Mouse (Mus musculus) embryonic facial prominence, embryonic 12.5 days (tissue): ENCODE results near the gene Fat2. TPM values are rescaled to one million over a fixed set of nuclear protein-coding genes. Genes with fewer than 3 reads are reported as not detected.

Source experiments
- ATAC-seq: fragments of 200-750 bp; cut with Nextera tagmentation; 2 replicates; pipeline ENCODE4 v1.8.0; 2017; ENCODE audit not compliant: insufficient number of reproducible peaks, insufficient read depth, low FRiP score, low TSS enrichment
- H3K27ac ChIP-seq: fragments of 300-500 bp; sonication (generic); 2 replicates; pipeline ENCODE4 v1.5.1; 2016; ENCODE audit warnings: mild to moderate bottlenecking
- H3K27me3 ChIP-seq: fragments of 300-500 bp; sonication (generic); 2 replicates; pipeline ENCODE4 v1.6.1; 2016; ENCODE audit warnings: mild to moderate bottlenecking, moderate library complexity
- H3K36me3 ChIP-seq: fragments of 300-500 bp; sonication (generic); 2 replicates; pipeline ENCODE4 v1.6.1; 2016; ENCODE audit warnings: mild to moderate bottlenecking
- H3K4me1 ChIP-seq: fragments of 300-500 bp; sonication (generic); 2 replicates; pipeline ENCODE4 v1.6.1; 2016
- H3K4me2 ChIP-seq: fragments of 300-500 bp; sonication (generic); replicated peaks from 2 replicates; pipeline ENCODE4 v1.6.1; 2016; ENCODE audit warnings: mild to moderate bottlenecking, moderate library complexity
- H3K4me3 ChIP-seq: fragments of 300-500 bp; sonication (generic); 2 replicates; pipeline ENCODE4 v1.5.1; 2016; ENCODE audit warnings: mild to moderate bottlenecking
- H3K9ac ChIP-seq: fragments of 300-500 bp; sonication (generic); 2 replicates; pipeline ENCODE4 v1.6.1; 2016; ENCODE audit warnings: mild to moderate bottlenecking, moderate library complexity
- H3K9me3 ChIP-seq: fragments of 300-500 bp; sonication (generic); 2 replicates; pipeline ENCODE4 v1.6.1; 2016; ENCODE audit warnings: mild to moderate bottlenecking, moderate library complexity
- WGBS: fragments of 180-500 bp; shearing (Covaris S2); methylation state at CpG from one replicate; pipeline ENCODE4 v1.1.7; 2016; 5-methylcytosine and 5-hydroxymethylcytosine counted together
- polyA plus RNA-seq: library from polyadenylated mRNA; unstranded; fragments of >200 nt; fragmentation: Nextera tagmentation; extraction: Ambion mirVana; gene quantifications from 2 replicates; pipeline ENCODE4 v1.2.1, GENCODE M21; 2016

Fat2 gene
- polyA plus RNA-seq, 1 experiment from 2014 or later: 0.22 TPM

GRCm38 (mm10) chr11:55289851-55290391, 46.4 kb downstream of the Fat2 start:
- no peaks in the 10 kb centered on the region for H3K9me3 ChIP-seq
- no peak overlapping the region for H3K4me3 ChIP-seq
- 80% methylated on average over 5 of the region's 5 CpGs for WGBS
- no peaks in the 10 kb centered on the region for H3K4me1 ChIP-seq
- no peak overlapping the region for H3K9ac ChIP-seq
- H3K27me3 ChIP-seq: no peaks in the 10 kb centered on the region
- no peak overlapping the region for H3K27ac ChIP-seq
- ATAC-seq: no peak
- no peaks in the 10 kb centered on the region for H3K36me3 ChIP-seq
- no peak overlapping the region for H3K4me2 ChIP-seq

- H3K27ac ChIP-seq: no peak overlapping the region
Observed at GRCm38 (mm10) chr11:55274756-55275155, 61.6 kb downstream of the Fat2 start.

DNA sequence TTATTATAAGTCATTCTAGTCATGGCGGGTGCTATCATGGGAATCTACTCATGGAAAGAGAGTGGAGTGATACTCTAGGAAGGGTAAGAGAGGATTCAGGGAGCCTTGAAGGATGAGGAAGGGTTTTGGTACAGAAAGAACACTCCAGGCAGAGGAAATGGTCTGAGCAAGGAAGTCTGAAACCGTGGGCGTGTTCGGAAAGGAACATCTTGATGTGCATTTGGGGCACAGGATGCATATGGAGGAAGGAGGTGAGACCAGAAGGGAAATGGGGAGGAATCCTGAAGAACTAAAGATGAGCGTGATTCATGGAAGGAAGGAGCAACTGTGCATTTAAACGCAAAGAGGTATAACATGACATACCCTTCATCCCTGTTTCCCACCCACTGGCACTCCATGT, 67.8 kb downstream of the Fat2 start:
- ATAC-seq: no peak
- no peak overlapping the region for H3K4me3 ChIP-seq
- H3K9ac ChIP-seq: no peak overlapping the region
- H3K4me1 ChIP-seq: no peaks in the 10 kb centered on the region
- no peaks in the 10 kb centered on the region for H3K27me3 ChIP-seq
- no peaks in the 10 kb centered on the region for H3K36me3 ChIP-seq
- H3K27ac ChIP-seq: no peak overlapping the region
- H3K4me2 ChIP-seq: no peak overlapping the region
- WGBS: 91% methylated on average over 6 of the region's 6 CpGs
- no peaks in the 10 kb centered on the region for H3K9me3 ChIP-seq

More at GRCm38 (mm10) chr11:55274756-55275155, 61.6 kb downstream of the Fat2 start:
- H3K4me2 ChIP-seq: no peak overlapping the region
- H3K9ac ChIP-seq: no peak overlapping the region
- H3K27me3 ChIP-seq: no peaks in the 10 kb centered on the region
- WGBS: 77% methylated on average over 6 of the region's 6 CpGs
- H3K9me3 ChIP-seq: no peaks in the 10 kb centered on the region
- no peaks in the 10 kb centered on the region for H3K36me3 ChIP-seq
- no peak for ATAC-seq
- H3K4me1 ChIP-seq: no peaks in the 10 kb centered on the region
- no peak overlapping the region for H3K4me3 ChIP-seq

- H3K36me3 ChIP-seq: no peaks in the 10 kb centered on the region
- ATAC-seq: no peak
- H3K27ac ChIP-seq: no peak overlapping the region
- no peak overlapping the region for H3K9ac ChIP-seq
- no peaks in the 10 kb centered on the region for H3K27me3 ChIP-seq
- WGBS: 47% methylated on average over 2 of the region's 2 CpGs
- no peak overlapping the region for H3K4me2 ChIP-seq
- H3K9me3 ChIP-seq: no peaks in the 10 kb centered on the region
- H3K4me3 ChIP-seq: no peak overlapping the region
- H3K4me1 ChIP-seq: no peaks in the 10 kb centered on the region
Observed at GRCm38 (mm10) chr11:55265647-55266046, 70.7 kb downstream of the Fat2 start.

- ATAC-seq: no peak
- Histone ChIP-seq H3K4me3 (no peak overlapping the region), H3K9ac (no peak overlapping the region)
Observed at GRCm38 (mm10) chr11:55264318-55264717, 72.0 kb downstream of the Fat2 start.

DNA sequence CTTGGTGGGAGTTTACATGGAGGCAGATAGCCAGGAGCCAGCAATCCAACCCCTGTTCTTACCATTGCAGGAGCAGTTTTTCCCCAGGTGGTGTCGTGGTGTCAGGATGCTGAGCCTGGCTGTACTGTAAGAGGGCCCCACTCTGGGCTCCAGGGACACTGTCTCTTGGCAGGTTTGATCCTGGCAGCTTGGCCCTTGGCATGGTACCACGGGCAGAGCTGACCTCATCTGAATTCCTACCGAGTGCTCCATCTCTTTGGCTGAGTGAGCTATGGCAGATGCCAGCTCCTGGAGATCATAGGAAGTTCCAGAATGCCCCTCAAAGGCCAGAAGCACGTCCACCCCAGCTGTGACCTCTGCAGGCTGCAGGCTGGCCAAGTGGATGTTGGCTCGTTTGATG, 74.4 kb downstream of the Fat2 start:
- ATAC-seq: no peak
- Histone ChIP-seq H3K4me1 (no peaks in the 10 kb centered on the region), H3K36me3 (no peaks in the 10 kb centered on the region), H3K4me3 (no peak overlapping the region), H3K27ac (no peak overlapping the region), H3K27me3 (no peaks in the 10 kb centered on the region), H3K4me2 (no peak overlapping the region), H3K9ac (no peak overlapping the region), H3K9me3 (no peaks in the 10 kb centered on the region)
- WGBS: 69% methylated on average over 5 of the region's 5 CpGs

More at GRCm38 (mm10) chr11:55264318-55264717, 72.0 kb downstream of the Fat2 start:
- no peaks in the 10 kb centered on the region for H3K27me3 ChIP-seq
- no peak overlapping the region for H3K4me2 ChIP-seq
- H3K4me1 ChIP-seq: no peaks in the 10 kb centered on the region
- no peaks in the 10 kb centered on the region for H3K9me3 ChIP-seq
- H3K27ac ChIP-seq: no peak overlapping the region
- no peaks in the 10 kb centered on the region for H3K36me3 ChIP-seq
- 83% methylated on average over 2 of the region's 2 CpGs for WGBS

DNA sequence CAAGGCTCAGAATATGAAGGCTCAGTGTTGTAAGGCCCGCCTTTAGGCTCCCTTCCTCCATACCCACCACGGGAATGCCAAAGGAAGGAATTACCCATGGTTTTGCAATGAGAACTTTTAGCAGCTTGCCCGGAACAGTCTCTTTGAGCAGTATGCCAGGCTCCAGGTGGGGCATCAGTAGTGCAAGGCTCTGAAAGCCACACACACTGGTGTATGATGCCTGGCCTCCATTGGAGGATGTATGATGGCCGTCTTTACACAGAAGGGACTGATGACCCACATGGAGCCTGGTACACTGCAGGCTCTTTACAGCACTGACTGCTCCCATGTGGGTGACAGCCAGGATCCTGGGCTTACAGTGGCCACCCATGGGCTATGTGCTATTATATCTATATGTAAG, 75.3 kb downstream of the Fat2 start:
- 88% methylated on average over 4 of the region's 4 CpGs for WGBS
- H3K4me1 ChIP-seq: no peaks in the 10 kb centered on the region
- H3K36me3 ChIP-seq: no peaks in the 10 kb centered on the region
- no peak overlapping the region for H3K27ac ChIP-seq
- ATAC-seq: no peak
- H3K27me3 ChIP-seq: no peaks in the 10 kb centered on the region
- no peaks in the 10 kb centered on the region for H3K9me3 ChIP-seq
- no peak overlapping the region for H3K4me2 ChIP-seq
- no peak overlapping the region for H3K4me3 ChIP-seq
- H3K9ac ChIP-seq: no peak overlapping the region

GRCm38 (mm10) chr11:55253391-55253790, 83.0 kb downstream of the Fat2 start:
- no peaks in the 10 kb centered on the region for H3K36me3 ChIP-seq
- H3K9me3 ChIP-seq: no peaks in the 10 kb centered on the region
- H3K27me3 ChIP-seq: no peaks in the 10 kb centered on the region
- H3K27ac ChIP-seq: no peak overlapping the region
- 89% methylated on average over 9 of the region's 9 CpGs for WGBS
- H3K4me2 ChIP-seq: no peak overlapping the region
- no peak overlapping the region for H3K9ac ChIP-seq
- no peaks in the 10 kb centered on the region for H3K4me1 ChIP-seq
- no peak overlapping the region for H3K4me3 ChIP-seq
- no peak for ATAC-seq

DNA sequence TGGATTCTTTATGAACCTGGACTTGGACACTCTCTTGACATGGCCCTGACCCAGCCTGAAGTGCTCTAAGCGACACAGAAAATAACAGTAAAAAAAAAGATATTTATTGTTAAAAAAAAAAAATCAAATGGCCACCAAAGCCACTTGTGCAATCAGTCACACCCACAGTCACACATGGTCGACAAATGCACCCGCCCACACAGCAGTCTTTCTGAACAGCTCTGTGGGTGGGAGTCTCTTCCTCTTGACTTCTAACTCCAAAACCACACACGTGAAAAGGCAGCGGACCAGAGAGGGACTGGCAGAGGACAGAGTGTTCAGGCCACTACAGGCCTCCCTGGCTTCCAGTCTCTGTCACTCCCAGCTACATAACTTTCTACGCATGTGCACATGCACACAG, 85.8 kb downstream of the Fat2 start:
- Histone ChIP-seq H3K4me3 (no peak overlapping the region), H3K9me3 (no peaks in the 10 kb centered on the region), H3K4me2 (no peak overlapping the region), H3K4me1 (no peaks in the 10 kb centered on the region), H3K36me3 (no peaks in the 10 kb centered on the region), H3K27me3 (no peaks in the 10 kb centered on the region), H3K9ac (no peak overlapping the region), H3K27ac (no peak overlapping the region)
- ATAC-seq: no peak
- 83% methylated on average over 6 of the region's 6 CpGs for WGBS

DNA sequence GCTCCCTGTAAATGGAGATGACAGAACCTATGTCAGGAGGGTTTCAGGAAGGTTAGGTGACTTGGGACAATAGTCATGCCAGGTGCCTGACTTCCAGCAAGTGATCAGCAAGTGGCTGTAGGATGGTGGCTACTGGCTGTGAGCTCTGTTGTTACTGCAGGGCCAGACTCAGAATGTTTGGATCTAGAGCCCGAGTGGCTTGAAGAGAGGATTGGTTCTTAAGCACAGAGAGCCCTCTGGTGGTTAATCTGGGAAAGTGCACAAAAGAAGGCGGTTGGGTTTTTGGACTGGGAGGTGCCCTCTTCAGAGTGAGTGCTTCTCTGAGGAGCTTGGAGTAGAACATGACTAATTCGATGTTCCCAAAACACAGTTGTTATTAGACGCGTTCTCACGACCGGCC, 95.8 kb downstream of the Fat2 start:
- Histone ChIP-seq H3K27me3 (no peaks in the 10 kb centered on the region), H3K9me3 (no peaks in the 10 kb centered on the region), H3K36me3 (no peaks in the 10 kb centered on the region), H3K27ac (no peak overlapping the region), H3K4me3 (no peak overlapping the region), H3K4me1 (no peaks in the 10 kb centered on the region), H3K9ac (no peak overlapping the region), H3K4me2 (no peak overlapping the region)
- 65% methylated on average over 7 of the region's 7 CpGs for WGBS
- ATAC-seq: no peak

DNA sequence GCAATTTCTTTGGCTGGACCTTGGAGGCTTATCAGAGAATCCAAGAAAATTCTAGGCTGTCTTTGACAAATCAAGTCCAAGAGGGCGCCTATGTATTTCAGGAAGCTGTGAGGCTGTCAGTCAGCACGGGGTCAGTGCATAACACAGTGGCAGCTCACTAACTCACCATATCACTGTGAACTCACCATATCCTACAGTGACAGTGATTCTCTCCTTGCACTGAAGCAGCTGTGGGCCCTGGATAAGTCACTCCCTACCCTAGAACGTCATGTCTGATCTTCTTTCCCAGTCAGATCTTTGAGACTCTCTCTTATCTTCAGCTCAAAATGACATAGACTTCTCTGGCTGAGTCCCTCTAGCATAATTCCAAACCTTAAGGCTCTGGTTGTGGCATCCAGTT, 96.9 kb downstream of the Fat2 start:
- Histone ChIP-seq H3K9ac (no peak overlapping the region), H3K4me1 (no peaks in the 10 kb centered on the region), H3K9me3 (no peaks in the 10 kb centered on the region), H3K36me3 (no peaks in the 10 kb centered on the region), H3K4me3 (no peak overlapping the region), H3K27ac (no peak overlapping the region), H3K27me3 (no peaks in the 10 kb centered on the region), H3K4me2 (no peak overlapping the region)
- ATAC-seq: no peak
- WGBS: 72% methylated on average over 3 of the region's 3 CpGs

GRCm38 (mm10) chr11:55236815-55237214, 99.5 kb downstream of the Fat2 start:
- WGBS: 67% methylated on average over 1 of the region's 1 CpGs
- Histone ChIP-seq H3K27me3 (no peaks in the 10 kb centered on the region), H3K9me3 (no peaks in the 10 kb centered on the region), H3K4me1 (no peaks in the 10 kb centered on the region), H3K4me2 (no peak overlapping the region), H3K36me3 (no peaks in the 10 kb centered on the region), H3K9ac (no peak overlapping the region), H3K27ac (no peak overlapping the region), H3K4me3 (no peak overlapping the region)
- ATAC-seq: no peak

GRCm38 (mm10) chr11:55234791-55235190, 101.6 kb downstream of the Fat2 start:
- H3K27ac ChIP-seq: no peak overlapping the region
- no peaks in the 10 kb centered on the region for H3K36me3 ChIP-seq
- no peak overlapping the region for H3K4me3 ChIP-seq
- no peak for ATAC-seq
- H3K27me3 ChIP-seq: no peaks in the 10 kb centered on the region
- no peaks in the 10 kb centered on the region for H3K4me1 ChIP-seq
- no peak overlapping the region for H3K4me2 ChIP-seq
- H3K9me3 ChIP-seq: no peaks in the 10 kb centered on the region
- WGBS: 77% methylated on average over 4 of the region's 4 CpGs
- H3K9ac ChIP-seq: no peak overlapping the region
